Mouse (Mus musculus) hindbrain, embryonic 11.5 days (tissue): ENCODE results near the gene Gm28551. TPM values are rescaled to one million over a fixed set of nuclear protein-coding genes. Genes with fewer than 3 reads are reported as not detected.

Experiments
- ATAC-seq: fragments of 200-750 bp; cut with Nextera tagmentation; 2 replicates; pipeline ENCODE4 v1.8.0; 2017; ENCODE audit warnings: mild to moderate bottlenecking, moderate TSS enrichment, moderate library complexity; ENCODE audit not compliant: low FRiP score
- DNase-seq: peaks from one replicate; pipeline ENCODE4 v3.0.0-alpha.2; 2015; ENCODE audit warnings: low spot score
- H3K27ac ChIP-seq: fragments of 300-500 bp; sonication (generic); 2 replicates; pipeline ENCODE4 v1.5.1; 2014; ENCODE audit warnings: mild to moderate bottlenecking, low read depth, low read length
- H3K27me3 ChIP-seq: fragments of 300-500 bp; sonication (generic); 2 replicates; pipeline ENCODE4 v1.6.1; 2014; ENCODE audit warnings: mild to moderate bottlenecking, low read length, moderate library complexity, mixed read lengths; ENCODE audit not compliant: control insufficient read depth, insufficient read depth
- H3K36me3 ChIP-seq: fragments of 300-500 bp; sonication (generic); 2 replicates; pipeline ENCODE4 v1.6.1; 2014; ENCODE audit warnings: mild to moderate bottlenecking, low read length, moderate library complexity, mixed read lengths; ENCODE audit not compliant: control insufficient read depth, insufficient read depth
- H3K4me1 ChIP-seq: fragments of 300-500 bp; sonication (generic); replicated peaks from 2 replicates; pipeline ENCODE4 v1.6.1; 2014; ENCODE audit warnings: low read length, mixed read lengths; ENCODE audit not compliant: control insufficient read depth, insufficient read depth
- H3K4me2 ChIP-seq: fragments of 300-500 bp; sonication (generic); replicated peaks from 2 replicates; pipeline ENCODE4 v1.6.1; 2014; ENCODE audit warnings: mild to moderate bottlenecking, low read depth, low read length
- H3K4me3 ChIP-seq: fragments of 300-500 bp; sonication (generic); 2 replicates; pipeline ENCODE4 v1.5.1; 2014; ENCODE audit warnings: low read depth, low read length
- H3K9ac ChIP-seq: fragments of 300-500 bp; sonication (generic); 2 replicates; pipeline ENCODE4 v1.6.1; 2014; ENCODE audit warnings: low read depth, low read length
- H3K9me3 ChIP-seq: fragments of 300-500 bp; sonication (generic); 2 replicates; pipeline ENCODE4 v1.6.1; 2016; ENCODE audit warnings: low read length; ENCODE audit not compliant: control insufficient read depth
- WGBS: fragments of 180-500 bp; shearing (Covaris S2); extraction: QIAGEN DNeasy Blood & Tissue Kit; methylation state at CpG from one replicate; pipeline ENCODE4 v1.1.7; 2014; 5-methylcytosine and 5-hydroxymethylcytosine counted together
- polyA plus RNA-seq: library from polyadenylated mRNA; unstranded; fragments of >200 nt; fragmentation: Nextera tagmentation; extraction: Ambion mirVana; gene quantifications from 2 replicates; pipeline ENCODE4 v1.2.1, GENCODE M21; 2014

The Gm28551 gene
- polyA plus RNA-seq, 1 experiment from 2014 or later: 0.91 TPM

DNA sequence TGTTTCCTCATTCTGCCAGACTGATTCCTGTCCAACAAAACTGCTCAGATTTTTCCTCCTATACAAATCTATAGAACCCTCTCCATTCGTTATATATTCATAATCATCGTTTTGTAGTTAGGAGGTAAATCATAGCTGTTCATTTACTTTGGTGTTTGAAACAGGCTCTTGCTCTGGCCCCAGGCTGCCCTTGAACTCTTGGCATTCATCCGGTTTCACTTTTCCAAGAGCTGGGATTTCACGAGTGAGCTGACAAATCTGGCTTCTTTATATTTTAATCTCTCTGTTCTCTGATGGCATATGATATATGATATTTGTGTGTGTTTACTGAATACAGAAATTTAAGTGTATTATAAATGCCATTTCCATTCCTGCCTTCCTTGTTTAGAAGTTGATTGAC is 52.0 kb downstream of the Gm28551 start:
- Histone ChIP-seq H3K9me3 (no peaks in the 10 kb centered on the region), H3K4me3 (no peak overlapping the region), H3K27ac (no peak overlapping the region), H3K4me1 (0 out of 2 replicates have a peak, but pooled peaks cover 3% of the 10 kb centered on the region), H3K4me2 (no peak overlapping the region), H3K27me3 (no peaks in the 10 kb centered on the region), H3K9ac (no peak overlapping the region), H3K36me3 (no peaks in the 10 kb centered on the region)
- DNase-seq: no peak
- ATAC-seq: no peak
- WGBS: 86% methylated on average over 4 of the region's 4 CpGs

- ATAC-seq (peak; percentile 100), DNase-seq (peak; percentile 95)
- Histone ChIP-seq H3K27ac (peak within 1 kb of the TSS; percentile 70), H3K27me3 (no peaks in the 10 kb centered on the region), H3K36me3 (no peaks in the 10 kb centered on the region), H3K4me1 (0 out of 2 replicates have a peak, but pooled peaks cover 3% of the 10 kb centered on the region), H3K9me3 (no peaks in the 10 kb centered on the region), H3K9ac (peak within 1 kb of the TSS; percentile 73), H3K4me2 (peak within 1 kb of the TSS; percentile 56), H3K4me3 (peak within 1 kb of the TSS; percentile 60)
- WGBS: under 1% methylated on average over 66 of the region's 66 CpGs
Observed at GRCm38 (mm10) chr1:53296581-53297383, 55.7 kb downstream of the Gm28551 start, which contains the start of the genes Pms1, Ormdl1 and Gm28778. Gene Pms1, minus strand, starts transcription at chr1:53297018. Gene Ormdl1, plus strand, starts transcription at chr1:53297095. Gene Gm28778, plus strand, starts transcription at chr1:53297111.

GRCm38 (mm10) chr1:53291197-53291596 is 61.3 kb downstream of the Gm28551 start:
- Histone ChIP-seq H3K4me3 (no peak overlapping the region), H3K36me3 (no peaks in the 10 kb centered on the region), H3K4me2 (no peak overlapping the region), H3K9ac (no peak overlapping the region), H3K4me1 (no peaks in the 10 kb centered on the region), H3K27me3 (no peaks in the 10 kb centered on the region), H3K27ac (no peak overlapping the region), H3K9me3 (no peaks in the 10 kb centered on the region)
- DNase-seq (no peak), ATAC-seq (no peak)
- WGBS: 92% methylated on average over 3 of the region's 3 CpGs

Other genes starting within 250 kb of the Gm28551 start
- not detected in 2 replicates for gene 1700019A02Rik, start 165.0 kb downstream of the Gm28551 start, polyA plus RNA-seq
- 21.0 and 23.8 TPM in 2 replicates for gene Pms1, start 55.6 kb downstream of the Gm28551 start, polyA plus RNA-seq
- 87.3 and 90.4 TPM in 2 replicates for gene Ormdl1, start 55.6 kb downstream of the Gm28551 start, polyA plus RNA-seq
- not detected in 2 replicates for gene Gm28778, start 55.6 kb downstream of the Gm28551 start, polyA plus RNA-seq
- 29.4 and 29.9 TPM in 2 replicates for gene Osgepl1, start 39.0 kb downstream of the Gm28551 start, polyA plus RNA-seq
- not detected in 2 replicates for gene Asdurf, start within 50 bp of the Gm28551 start, polyA plus RNA-seq
- gene Asnsd1, start 85 bp upstream of the Gm28551 start, polyA plus RNA-seq: 110 TPM in 2 replicates